Mouse (Mus musculus) kidney, embryonic 16.5 days (tissue): ENCODE measurements at regions not wholly inside any gene's neighbourhood (a gene's known extent, or its start where the extent isn't known, plus 50 kb on each side); places are given as distances from the start of the nearest gene placed in this dataset.

Source experiments
- ATAC-seq: fragments of 200-750 bp; cut with Nextera tagmentation; 2 replicates; pipeline ENCODE4 v1.8.0; 2017; ENCODE audit warnings: moderate TSS enrichment; ENCODE audit not compliant: low FRiP score, low TSS enrichment
- H3K27ac ChIP-seq: fragments of 300-500 bp; sonication (generic); 2 replicates; pipeline ENCODE4 v1.5.1; 2014; ENCODE audit warnings: low read length
- H3K27me3 ChIP-seq: fragments of 300-500 bp; sonication (generic); 2 replicates; pipeline ENCODE4 v1.6.1; 2014; ENCODE audit warnings: low read length, control low read depth, mixed read lengths; ENCODE audit not compliant: insufficient read depth
- H3K36me3 ChIP-seq: fragments of 300-500 bp; sonication (generic); 2 replicates; pipeline ENCODE4 v1.6.1; 2014; ENCODE audit warnings: low read length, control low read depth, mixed read lengths; ENCODE audit not compliant: insufficient read depth
- H3K4me1 ChIP-seq: fragments of 300-500 bp; sonication (generic); 2 replicates; pipeline ENCODE4 v1.6.1; 2014; ENCODE audit warnings: low read length, control low read depth, mixed read lengths; ENCODE audit not compliant: insufficient read depth
- H3K4me2 ChIP-seq: fragments of 300-500 bp; sonication (generic); replicated peaks from 2 replicates; pipeline ENCODE4 v1.6.1; 2014; ENCODE audit warnings: low read depth, low read length
- H3K4me3 ChIP-seq: fragments of 300-500 bp; sonication (generic); 2 replicates; pipeline ENCODE4 v1.5.1; 2014; ENCODE audit warnings: mild to moderate bottlenecking, low read length
- H3K9ac ChIP-seq: fragments of 300-500 bp; sonication (generic); replicated peaks from 2 replicates; pipeline ENCODE4 v1.6.1; 2014; ENCODE audit warnings: low read length
- H3K9me3 ChIP-seq: fragments of 300-500 bp; sonication (generic); 2 replicates; pipeline ENCODE4 v1.6.1; 2016; ENCODE audit warnings: low read length, control low read depth
- WGBS: fragments of 180-500 bp; shearing (Covaris S2); extraction: QIAGEN DNeasy Blood & Tissue Kit; methylation state at CpG from one replicate; pipeline ENCODE4 v1.1.7; 2014; 5-methylcytosine and 5-hydroxymethylcytosine counted together

DNA sequence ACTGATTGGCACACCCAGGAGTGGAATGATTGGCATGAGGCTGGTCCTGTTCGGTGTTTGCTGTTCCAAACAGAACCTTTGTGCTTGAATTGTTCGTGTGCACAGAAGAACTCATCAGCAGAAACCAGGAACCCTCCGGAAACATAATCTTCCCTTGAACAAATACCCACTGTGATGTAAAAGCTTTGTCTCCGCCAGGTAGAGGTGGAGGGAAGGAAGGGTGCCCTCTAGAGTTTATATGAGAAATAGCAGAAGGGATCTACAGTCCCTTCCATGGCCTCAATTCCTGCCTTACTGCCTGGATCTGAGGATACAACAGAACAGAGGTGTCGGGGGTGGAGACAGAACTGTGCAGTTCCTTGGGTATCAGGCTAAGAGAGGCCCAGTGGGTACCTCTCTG, 726.3 kb downstream of the Tmem132b start:
- WGBS = 65% methylated on average over 5 of the region's 5 CpGs
- Histone ChIP-seq H3K4me1 (no peaks in the 10 kb centered on the region), H3K27ac (no peak overlapping the region), H3K36me3 (no peaks in the 10 kb centered on the region), H3K4me3 (no peak overlapping the region), H3K4me2 (no peak overlapping the region), H3K9ac (no peak overlapping the region), H3K27me3 (no peaks in the 10 kb centered on the region), H3K9me3 (no peaks in the 10 kb centered on the region)
- ATAC-seq = no peak

DNA sequence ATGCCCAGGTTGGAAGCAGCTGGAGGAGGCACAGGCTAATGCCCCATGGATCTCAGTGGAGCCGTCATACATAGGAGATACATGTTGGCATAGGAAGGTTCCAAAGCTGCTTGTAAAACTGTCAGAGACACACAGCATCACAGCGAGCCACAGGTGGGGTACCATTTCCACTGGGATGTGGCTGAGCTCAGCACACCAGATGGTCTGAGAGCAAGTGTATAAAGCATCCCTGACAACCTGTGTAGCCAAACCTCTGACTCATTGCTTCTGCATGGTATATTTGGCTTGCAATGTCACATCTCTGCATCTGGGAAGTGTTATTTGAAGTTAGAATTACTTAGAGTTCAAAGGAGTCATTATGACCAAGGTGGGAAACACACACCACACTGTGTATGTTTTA, 734.9 kb downstream of the Tmem132b start:
- ATAC-seq = no peak
- 73% methylated on average over 2 of the region's 2 CpGs for WGBS

DNA sequence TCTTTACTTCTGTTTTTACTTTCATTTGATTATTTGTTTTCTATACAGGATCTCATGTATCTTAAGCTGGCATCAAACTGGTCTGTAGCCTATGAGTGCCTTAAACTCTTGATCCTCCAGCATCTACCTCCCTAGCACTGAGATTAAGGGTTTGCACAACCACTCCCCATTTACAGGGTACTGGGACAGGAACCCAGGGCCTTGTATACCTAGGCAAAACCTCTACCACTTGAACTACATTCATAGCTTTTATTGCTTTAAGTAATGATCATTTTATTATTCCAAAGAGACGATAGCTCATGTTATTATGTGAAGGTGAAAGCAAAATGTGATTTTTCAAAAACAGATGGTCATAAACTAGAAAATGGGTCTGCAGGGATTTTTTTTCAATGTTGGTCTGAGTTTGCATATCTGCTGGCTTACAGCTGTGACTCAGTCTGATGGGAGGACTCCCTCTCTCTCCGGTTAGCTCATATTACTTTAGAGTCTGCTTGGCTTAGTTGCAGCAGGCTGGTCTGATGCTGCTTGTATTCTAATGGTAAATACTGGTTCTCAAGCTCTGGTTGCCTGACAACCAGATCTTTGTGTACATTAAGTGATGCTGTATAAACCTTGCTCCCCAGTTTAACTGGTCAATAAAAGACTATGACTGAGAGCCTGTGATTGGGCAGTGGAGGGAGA, 735.5 kb downstream of the Tmem132b start:
- H3K4me2 ChIP-seq = no peak overlapping the region
- no peak for ATAC-seq
- H3K27me3 ChIP-seq = no peaks in the 10 kb centered on the region
- H3K9ac ChIP-seq = no peak overlapping the region
- no peaks in the 10 kb centered on the region for H3K4me1 ChIP-seq
- WGBS = 59% methylated on average over 2 of the region's 2 CpGs
- H3K27ac ChIP-seq = no peak overlapping the region
- H3K4me3 ChIP-seq = no peak overlapping the region
- H3K36me3 ChIP-seq = no peaks in the 10 kb centered on the region
- H3K9me3 ChIP-seq = no peaks in the 10 kb centered on the region

More for the DNA sequence above, 734.9 kb downstream of the Tmem132b start:
- Histone ChIP-seq H3K9ac (no peak overlapping the region), H3K4me1 (no peaks in the 10 kb centered on the region), H3K36me3 (no peaks in the 10 kb centered on the region), H3K4me3 (no peak overlapping the region), H3K27me3 (no peaks in the 10 kb centered on the region), H3K4me2 (no peak overlapping the region), H3K9me3 (no peaks in the 10 kb centered on the region), H3K27ac (no peak overlapping the region)

DNA sequence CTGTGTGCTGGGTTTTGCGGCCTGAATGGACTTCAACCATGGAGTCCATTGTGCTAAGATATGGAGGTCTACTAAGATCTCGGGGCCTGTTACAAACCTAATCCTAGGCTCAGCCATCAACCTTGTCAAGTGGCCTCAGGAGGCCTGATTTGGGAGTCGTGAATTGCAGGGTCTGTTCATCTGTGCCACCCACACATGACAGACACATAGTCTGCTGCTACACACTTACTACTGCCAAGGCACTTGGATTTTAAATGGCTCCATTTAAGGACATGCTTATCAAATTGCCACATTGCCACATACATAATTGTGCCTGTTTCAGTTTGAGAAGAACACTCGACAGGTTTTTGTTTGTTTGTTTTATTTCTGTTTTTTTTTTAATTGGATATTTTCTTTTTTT, 737.0 kb downstream of the Tmem132b start:
- Histone ChIP-seq H3K27me3 (no peaks in the 10 kb centered on the region), H3K4me1 (no peaks in the 10 kb centered on the region), H3K27ac (no peak overlapping the region), H3K9me3 (no peaks in the 10 kb centered on the region), H3K4me3 (no peak overlapping the region), H3K4me2 (no peak overlapping the region), H3K36me3 (no peaks in the 10 kb centered on the region), H3K9ac (no peak overlapping the region)
- WGBS = 79% methylated on average over 4 of the region's 4 CpGs
- no peak for ATAC-seq

DNA sequence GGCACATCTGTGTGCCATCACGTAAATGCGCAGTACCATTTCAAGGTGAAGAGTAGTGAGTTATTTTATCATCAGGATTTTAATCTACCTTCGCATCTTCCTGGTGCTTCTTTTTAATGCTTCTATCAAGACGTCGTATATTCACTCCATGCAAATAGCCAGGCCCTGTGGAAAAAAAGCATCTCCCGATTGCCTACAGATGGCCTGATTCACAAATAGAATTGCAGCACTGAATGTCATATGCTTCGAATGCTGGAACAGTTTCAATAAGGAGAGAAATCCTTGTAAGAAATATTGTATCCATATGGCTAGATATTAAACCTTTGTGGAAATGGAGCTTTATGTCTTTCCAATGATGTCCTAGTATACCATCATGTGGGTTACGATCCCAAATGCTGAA, 742.7 kb downstream of the Tmem132b start:
- Histone ChIP-seq H3K9me3 (no peaks in the 10 kb centered on the region), H3K4me3 (no peak overlapping the region), H3K4me1 (no peaks in the 10 kb centered on the region), H3K27me3 (no peaks in the 10 kb centered on the region), H3K9ac (no peak overlapping the region), H3K27ac (no peak overlapping the region), H3K4me2 (no peak overlapping the region), H3K36me3 (no peaks in the 10 kb centered on the region)
- WGBS = 94% methylated on average over 8 of the region's 8 CpGs
- ATAC-seq = no peak

DNA sequence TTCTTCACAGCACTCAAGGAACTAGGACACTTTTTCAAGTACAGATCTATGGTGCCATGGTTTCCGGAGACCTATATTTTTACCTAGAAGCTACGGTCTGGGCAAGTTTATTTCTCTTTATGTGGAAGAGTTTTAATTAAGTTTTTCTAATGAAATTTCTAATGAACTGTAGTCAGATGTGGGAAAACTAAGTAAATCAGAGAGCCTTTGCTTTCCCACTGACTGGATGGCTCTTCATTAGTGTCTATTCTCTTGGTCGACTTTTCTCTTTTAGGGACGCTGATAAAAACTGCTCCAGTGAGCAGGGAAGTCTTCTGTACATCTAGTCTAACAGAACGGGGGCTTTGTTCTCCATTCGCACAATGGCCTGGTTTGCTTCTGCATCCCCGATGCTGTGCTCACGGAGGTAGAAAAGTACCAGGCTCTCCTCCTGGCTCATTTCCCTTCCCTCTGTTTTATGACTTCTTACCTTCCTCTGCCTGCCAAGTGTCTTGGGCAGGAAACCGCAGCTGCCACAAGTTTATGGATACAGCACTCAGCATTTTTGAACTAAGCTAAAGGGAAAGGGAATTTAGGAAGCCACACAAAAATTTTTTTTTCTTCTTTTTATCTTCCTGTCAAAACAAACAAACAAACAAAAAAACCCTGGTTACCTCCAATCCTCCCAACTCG, 749.6 kb downstream of the Tmem132b start:
- ATAC-seq = no peak
- H3K27me3 ChIP-seq = no peaks in the 10 kb centered on the region
- WGBS = 27% methylated on average over 10 of the region's 10 CpGs
- H3K36me3 ChIP-seq = no peaks in the 10 kb centered on the region
- no peak overlapping the region for H3K9ac ChIP-seq
- H3K4me3 ChIP-seq = no peak overlapping the region
- H3K9me3 ChIP-seq = no peaks in the 10 kb centered on the region
- H3K27ac ChIP-seq = no peak overlapping the region
- H3K4me2 ChIP-seq = no peak overlapping the region
- no peaks in the 10 kb centered on the region for H3K4me1 ChIP-seq

DNA sequence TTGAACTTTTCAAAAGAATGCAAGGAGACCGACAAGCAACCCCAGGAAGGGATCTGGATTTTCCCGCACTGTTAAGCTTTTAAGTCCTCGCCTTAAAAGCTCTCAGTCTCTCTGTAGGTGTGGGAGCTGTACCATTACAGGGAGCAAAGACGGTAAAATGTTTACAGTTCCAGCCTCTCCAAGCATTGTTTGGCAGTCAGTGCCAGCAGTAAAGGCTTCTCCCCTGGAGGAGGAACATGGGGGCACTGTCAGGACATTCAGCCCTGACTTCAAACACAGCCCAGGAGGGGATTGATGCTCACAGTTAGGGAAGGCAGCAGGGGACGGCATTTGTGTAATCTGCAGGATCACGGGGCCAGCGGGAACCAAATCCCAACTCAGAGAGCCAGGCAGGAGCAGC, 750.2 kb downstream of the Tmem132b start:
- Histone ChIP-seq H3K4me3 (no peak overlapping the region), H3K4me2 (no peak overlapping the region), H3K27me3 (no peaks in the 10 kb centered on the region), H3K36me3 (no peaks in the 10 kb centered on the region), H3K9ac (no peak overlapping the region), H3K4me1 (no peaks in the 10 kb centered on the region), H3K27ac (no peak overlapping the region), H3K9me3 (no peaks in the 10 kb centered on the region)
- 3% methylated on average over 7 of the region's 7 CpGs for WGBS
- no peak for ATAC-seq

DNA sequence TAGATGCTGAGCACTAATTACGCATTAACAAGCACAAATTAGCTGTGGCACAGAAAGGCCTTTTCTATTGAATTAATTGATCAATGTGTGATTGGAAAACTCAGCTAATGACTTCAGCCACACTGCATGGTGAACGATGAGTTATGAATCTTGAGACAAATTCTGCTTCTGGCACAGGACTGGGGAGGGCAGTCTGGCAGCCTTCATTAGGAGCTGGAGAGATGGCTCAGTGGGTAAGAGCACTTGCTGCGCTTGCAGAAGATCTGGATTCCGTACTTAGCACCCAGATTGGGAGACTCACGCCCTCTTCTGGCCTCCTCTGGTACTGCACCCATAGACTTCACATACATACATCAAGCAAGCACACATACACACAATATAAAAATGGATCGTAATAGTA, 793.3 kb downstream of the Tmem132b start:
- Histone ChIP-seq H3K4me1 (no peaks in the 10 kb centered on the region), H3K4me3 (no peak overlapping the region), H3K9me3 (no peaks in the 10 kb centered on the region), H3K27ac (no peak overlapping the region), H3K9ac (no peak overlapping the region), H3K36me3 (no peaks in the 10 kb centered on the region), H3K4me2 (no peak overlapping the region), H3K27me3 (no peaks in the 10 kb centered on the region)
- ATAC-seq = no peak
- WGBS = 80% methylated on average over 6 of the region's 6 CpGs

DNA sequence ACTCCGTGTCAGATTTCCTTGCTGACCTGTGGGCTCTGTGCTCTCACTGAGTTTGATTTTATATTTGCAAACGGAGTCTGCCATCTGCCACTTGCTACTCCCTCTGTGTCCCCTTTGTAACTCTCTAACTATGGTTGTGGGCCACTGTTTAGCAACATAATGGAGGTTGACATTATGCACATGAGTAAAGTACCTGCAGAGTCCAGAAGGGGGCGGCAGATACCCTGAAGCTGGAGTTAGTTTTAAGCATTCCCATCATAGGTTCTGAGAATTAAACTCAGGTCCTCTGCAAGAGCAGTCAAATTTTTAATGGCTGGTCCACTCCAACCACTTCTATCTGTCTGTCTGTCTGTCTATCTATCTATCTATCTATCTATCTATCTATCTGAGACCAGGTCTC, 796.7 kb downstream of the Tmem132b start:
- Histone ChIP-seq H3K27ac (no peak overlapping the region), H3K36me3 (no peaks in the 10 kb centered on the region), H3K4me1 (no peaks in the 10 kb centered on the region), H3K27me3 (no peaks in the 10 kb centered on the region), H3K4me3 (no peak overlapping the region), H3K9ac (no peak overlapping the region), H3K4me2 (no peak overlapping the region), H3K9me3 (no peaks in the 10 kb centered on the region)
- 37% methylated on average over 3 of the region's 3 CpGs for WGBS
- ATAC-seq = no peak

DNA sequence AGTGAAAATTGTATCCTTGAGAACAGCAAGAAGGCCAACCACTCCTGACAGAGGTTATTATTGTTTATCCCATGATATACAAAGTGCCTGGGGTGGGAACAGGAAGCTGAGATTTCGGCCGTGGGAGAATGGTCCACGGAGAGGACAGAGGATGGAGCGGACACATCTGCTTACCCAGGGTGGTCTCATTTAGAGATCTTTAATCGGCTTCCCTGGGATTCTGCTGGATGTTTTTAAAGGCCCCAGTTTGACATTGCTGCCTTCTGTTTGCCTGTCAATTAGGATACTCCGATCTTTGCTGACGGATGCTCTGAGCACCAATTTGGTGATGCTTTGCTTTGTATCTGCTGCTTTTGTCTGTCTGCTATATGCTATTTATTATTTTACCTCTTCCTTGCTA, 803.5 kb downstream of the Tmem132b start:
- H3K9ac ChIP-seq = no peak overlapping the region
- H3K27me3 ChIP-seq = no peaks in the 10 kb centered on the region
- no peaks in the 10 kb centered on the region for H3K36me3 ChIP-seq
- no peak overlapping the region for H3K4me3 ChIP-seq
- H3K4me1 ChIP-seq = no peaks in the 10 kb centered on the region
- H3K27ac ChIP-seq = no peak overlapping the region
- H3K4me2 ChIP-seq = no peak overlapping the region
- H3K9me3 ChIP-seq = peaks cover 2% of the 10 kb centered on the region; the same call in 1 of the 2 replicates
- whole genome bisulfite sequencing = 73% methylated on average over 7 of the region's 7 CpGs
- ATAC-seq = no peak
